Mouse (Mus musculus): ENCODE measurements around the gene Ror1. TPM values are rescaled to one million over a fixed set of nuclear protein-coding genes. Genes with fewer than 3 reads are reported as not detected.

Gene Ror1
- polyA plus RNA-seq, 1 experiment: 0.45 TPM

DNA sequence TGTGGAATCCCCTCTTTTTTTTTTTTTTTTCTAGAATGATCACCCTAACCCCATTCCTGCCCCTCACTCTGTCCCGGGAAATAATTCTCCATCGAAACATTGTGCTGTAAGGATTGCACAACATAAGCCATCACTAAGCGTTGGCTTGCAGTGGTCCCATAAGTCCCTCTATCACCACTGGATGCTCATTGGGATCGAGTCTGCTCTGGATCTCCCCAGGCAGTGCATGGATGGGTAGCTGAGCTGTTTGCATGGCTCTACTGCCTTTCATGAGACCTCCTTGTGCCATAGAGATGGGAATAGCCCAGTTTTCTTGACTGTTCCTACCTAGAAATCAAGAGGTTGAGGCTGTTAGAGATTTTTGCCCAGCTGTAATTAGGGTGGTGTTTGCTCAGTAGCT lies 13.0 kb downstream of the Ror1 start:
- 98% methylated on average over 4 of the region's 4 CpGs for WGBS
- DNase-seq (ENCODE audit: low read depth, low spot score): no peak

DNA sequence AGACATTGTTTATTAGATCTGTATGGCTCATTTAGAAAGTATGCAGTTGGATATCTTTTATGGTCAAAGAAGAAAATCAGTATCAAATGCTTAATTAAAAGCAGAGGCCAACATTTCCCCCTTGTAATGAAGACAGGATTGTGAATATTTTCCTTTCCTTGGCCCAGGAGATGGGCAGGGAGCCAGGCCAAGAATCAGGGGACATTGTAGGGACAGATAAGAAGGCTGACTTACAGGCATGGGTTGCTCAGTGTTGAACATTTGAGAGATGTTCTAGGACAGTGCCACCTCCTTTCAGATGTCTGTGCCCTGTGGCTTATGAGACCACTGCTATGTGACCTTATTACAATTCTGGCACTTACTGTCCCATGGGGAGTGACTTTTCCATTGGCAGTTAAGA lies 18.6 kb downstream of the Ror1 start:
- no peak for DNase-seq (ENCODE audit: low read depth, low spot score)

DNA sequence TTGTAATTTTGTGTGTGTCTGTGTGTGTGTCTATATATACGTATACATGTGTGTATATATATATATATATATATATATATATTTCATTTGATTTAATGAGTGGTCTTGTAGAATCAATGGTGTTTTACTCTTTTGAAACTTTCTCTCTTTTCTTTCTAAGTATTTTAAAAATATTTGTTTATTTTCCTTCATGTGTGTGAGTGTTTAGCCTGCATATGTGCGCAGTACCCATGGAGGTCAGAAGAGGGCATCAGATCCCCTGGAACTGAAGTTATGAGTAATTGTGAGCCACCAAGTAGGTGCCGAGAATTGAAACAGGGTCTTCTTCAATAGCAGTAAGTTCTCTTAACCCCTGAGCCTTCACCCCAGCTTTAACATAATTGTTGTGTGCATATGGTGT lies 20.8 kb downstream of the Ror1 start:
- 96% methylated on average over 3 of the region's 3 CpGs for WGBS

DNA sequence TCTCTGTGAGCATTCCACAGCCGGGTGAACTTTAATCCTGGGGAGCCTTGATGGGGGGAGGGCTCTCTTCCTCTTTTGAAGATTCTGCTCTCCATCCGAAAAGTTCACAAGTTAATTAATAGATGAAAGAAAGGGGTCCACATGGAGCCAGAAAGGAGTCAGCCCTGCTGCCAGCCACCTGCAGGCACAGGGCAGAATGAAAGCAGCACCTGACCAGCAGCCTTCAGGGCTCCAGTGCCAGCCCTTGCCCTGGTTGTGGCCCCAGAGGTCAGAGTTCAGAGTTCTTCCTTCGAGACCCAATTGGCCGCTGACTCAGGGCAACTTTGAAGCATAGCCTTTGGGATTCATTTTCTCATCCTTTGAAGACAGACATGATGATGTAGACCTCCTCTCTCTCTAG lies 23.1 kb downstream of the Ror1 start:
- DNase-seq (ENCODE audit: low read depth, low spot score): no peak
- WGBS: 64% methylated on average over 4 of the region's 4 CpGs

More for the DNA sequence above, 20.8 kb downstream of the Ror1 start:
- no peak for DNase-seq (ENCODE audit: low read depth, low spot score)

DNA sequence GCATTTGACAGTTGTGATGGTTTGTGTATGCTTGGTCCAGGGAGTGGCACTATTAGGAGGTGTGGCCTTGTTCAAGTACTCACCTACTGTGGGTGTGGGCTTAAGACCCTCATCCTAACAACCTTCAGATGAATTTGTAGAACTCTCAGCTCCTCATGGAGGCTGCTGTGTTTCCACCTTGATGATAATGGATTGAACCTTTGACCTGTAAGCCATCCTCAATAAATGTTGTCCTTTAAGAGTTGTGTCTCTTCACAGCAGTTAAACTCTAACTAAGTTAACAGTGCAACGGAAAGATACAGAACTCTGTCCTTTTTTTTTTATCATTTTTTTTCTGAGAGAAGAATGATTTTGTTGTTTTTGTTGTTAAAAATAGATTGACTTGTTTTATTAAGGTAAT lies 23.8 kb downstream of the Ror1 start:
- WGBS: 40% methylated on average over 1 of the region's 1 CpGs
- no peak for DNase-seq (ENCODE audit: low read depth, low spot score)

DNA sequence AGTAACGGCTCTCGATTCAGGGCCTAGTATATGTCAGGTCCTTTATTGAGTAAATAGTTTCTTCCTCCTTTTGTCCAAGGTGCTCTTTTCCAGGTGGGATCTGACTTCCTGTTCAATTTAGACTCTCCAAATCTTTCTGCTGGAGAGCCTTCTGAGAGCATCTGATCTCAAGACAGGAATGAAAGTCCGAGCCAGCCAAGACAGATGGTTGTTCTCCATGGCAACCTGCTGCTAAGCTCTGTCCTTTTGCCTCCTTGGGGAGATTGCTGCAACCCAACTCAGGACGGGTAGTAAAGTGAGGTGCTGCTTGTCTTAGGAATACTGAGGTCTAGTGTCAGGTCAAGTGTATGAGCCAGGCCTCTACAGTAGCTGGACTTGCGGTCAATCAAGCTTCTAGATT lies 25.0 kb downstream of the Ror1 start:
- WGBS: 85% methylated on average over 5 of the region's 5 CpGs
- DNase-seq (ENCODE audit: low read depth, low spot score): no peak

DNA sequence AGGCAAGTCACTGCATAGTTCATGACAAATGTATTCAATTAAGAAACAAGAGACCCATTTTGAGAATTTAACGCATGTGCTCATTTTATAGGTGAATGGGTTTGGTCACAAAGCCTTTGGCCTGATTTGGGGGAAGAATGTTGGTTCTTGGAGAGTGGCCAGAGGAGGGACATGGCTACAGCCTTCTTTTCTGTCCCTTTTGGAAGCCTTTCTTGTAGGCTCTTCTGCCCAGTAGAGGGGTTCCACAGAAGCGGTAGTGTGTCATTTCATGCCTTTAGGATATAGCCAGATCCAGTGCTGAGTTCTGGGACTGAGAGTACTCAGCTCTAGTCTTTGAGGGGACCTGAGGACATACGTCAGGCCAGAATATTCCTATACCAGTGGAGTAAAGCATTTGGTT lies 26.8 kb downstream of the Ror1 start:
- DNase-seq (ENCODE audit: low read depth, low spot score): no peak
- 91% methylated on average over 3 of the region's 3 CpGs for WGBS

DNA sequence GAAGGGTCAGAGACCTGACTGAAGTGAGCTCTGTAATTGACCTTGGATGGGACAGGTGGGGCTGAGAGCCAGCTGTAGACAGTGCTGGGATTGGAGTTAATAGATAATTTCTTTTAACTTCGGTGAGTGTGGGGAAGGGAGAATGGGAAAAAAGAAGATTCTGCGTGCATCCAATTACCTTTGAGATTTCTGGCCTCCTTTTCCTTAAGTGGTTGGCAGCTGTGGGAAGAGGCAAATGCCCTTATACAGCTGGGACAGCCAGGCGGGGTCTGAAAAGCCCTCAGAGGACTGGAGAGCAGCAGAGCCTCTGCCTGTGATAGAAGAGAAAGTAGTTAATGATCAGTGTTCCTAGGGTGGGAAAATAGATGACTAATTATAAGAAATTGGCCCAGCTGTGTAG lies 27.9 kb downstream of the Ror1 start:
- 37% methylated on average over 3 of the region's 3 CpGs for WGBS
- DNase-seq (ENCODE audit: low read depth, low spot score): no peak

DNA sequence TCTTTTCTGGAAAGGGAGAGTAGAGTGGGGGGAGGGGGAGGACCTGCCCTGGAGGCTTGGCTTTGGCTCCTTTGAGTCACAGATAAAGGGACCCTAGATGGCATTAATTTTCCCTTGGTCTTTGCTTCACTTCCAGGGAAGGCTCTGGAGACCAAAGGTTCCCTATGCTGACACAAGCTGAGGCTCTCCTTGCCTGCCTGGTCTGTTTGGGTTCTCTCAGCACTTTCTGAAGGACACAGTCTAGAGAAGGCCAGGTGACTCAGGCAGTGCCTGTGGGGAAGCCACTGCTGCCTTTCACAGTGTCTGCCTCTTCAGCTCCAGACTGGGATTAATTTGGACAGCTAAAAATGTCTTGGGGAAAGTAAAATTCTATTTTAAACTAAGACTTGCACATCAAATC lies 28.5 kb downstream of the Ror1 start:
- no peak for DNase-seq (ENCODE audit: low read depth, low spot score)

DNA sequence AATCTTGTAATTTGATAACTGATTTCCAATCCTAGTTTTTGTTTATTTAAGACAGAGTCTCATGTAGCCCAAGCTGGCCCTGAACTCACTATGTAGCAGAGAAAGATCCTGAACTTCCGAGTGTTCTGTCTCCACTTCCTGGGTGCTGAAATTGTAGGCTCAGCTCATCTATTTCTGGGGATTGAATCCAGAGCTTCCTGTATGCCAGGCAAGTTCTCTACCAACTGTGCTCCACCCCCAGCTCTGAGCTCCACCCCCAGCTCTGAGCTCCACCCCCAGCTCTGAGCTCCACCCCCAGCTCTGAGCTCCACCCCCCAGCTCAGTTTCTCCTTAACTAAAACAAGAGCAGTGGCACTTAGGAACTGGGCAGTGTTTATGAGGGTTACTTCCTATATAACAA lies 29.3 kb downstream of the Ror1 start:
- DNase-seq (ENCODE audit: low read depth, low spot score): no peak
- WGBS: 67% methylated on average over 1 of the region's 1 CpGs

DNA sequence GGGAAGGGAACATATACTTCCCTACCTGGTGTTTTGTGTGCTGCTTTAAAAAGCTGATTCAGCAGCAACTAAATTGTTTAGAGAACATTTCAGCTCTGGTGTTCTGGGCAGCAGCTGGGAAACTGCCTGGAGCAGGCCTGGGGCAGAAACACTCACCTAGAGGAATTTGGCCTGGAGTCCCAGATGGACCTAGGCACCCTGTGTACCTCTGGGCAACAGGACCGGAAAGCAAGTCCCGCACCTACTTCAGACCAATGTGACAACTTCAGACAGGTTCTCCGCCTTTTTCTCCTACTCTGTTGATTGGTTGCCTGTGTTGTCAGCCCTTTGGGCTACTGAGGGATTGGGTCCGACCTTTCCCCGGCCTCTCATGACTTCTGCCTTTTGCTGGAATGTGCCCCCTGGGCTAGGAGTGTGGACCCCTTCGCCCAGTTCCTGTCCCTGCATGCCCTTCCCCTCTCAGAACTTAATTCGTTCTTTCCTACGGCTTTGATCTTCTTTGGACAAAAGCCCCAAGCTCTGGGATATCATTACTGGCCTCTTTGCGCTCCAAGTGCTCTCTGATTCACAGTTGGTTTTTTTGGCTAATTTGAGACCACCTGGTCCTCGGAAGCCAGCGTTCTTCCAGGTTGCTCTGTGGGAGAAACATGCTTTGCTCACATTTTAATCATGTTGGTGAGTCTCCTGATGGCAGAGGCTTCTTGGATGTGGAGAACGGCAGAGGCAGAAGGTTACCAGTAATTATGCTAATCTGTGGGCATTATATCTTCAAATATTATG lies 31.1 kb downstream of the Ror1 start:
- 94% methylated on average over 12 of the region's 12 CpGs for WGBS
- DNase-seq (ENCODE audit: low read depth, low spot score): no peak

DNA sequence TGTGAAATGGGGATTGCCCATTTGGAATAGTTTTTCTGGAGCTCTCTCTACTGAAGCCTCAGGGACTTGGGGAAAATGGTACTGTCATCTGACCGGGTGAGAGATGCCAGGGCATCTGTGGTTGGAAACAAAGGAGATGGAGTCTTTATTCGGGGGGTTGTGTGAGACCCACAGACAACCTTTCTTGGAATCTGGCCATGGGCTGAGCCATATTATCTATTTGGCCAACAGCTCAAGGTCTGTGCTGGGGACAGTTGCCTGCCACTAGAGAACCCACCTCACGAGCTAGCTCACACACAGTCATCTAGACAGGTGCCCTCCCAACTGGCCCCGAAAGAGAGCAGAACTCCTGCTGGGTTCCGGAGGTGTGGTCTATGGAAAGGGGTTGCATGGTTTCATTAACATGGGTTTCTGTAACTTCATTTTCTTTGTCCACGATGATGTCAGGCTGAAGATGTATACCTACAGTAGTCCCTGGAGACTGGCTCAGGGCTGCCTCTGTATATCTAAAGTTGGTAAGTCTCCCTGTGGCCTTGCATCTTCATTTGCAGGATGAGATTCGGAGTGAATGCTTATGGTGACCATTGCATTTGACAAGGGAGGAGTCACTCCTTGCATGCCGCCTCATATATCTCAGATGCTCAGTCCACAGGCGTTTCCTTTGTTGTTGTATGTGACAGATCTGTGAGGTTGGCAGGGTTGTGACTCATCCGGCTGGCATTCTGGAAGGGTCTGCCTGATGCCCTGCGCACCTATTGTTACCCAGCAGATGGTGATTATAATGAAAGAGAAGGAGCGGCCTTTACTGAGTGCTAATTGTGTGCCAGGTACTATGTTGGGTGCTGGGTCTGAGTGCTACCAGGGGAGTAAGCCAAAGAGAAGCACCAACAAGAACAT lies 32.7 kb downstream of the Ror1 start:
- 87% methylated on average over 12 of the region's 12 CpGs for WGBS
- DNase-seq (ENCODE audit: low read depth, low spot score): no peak

DNA sequence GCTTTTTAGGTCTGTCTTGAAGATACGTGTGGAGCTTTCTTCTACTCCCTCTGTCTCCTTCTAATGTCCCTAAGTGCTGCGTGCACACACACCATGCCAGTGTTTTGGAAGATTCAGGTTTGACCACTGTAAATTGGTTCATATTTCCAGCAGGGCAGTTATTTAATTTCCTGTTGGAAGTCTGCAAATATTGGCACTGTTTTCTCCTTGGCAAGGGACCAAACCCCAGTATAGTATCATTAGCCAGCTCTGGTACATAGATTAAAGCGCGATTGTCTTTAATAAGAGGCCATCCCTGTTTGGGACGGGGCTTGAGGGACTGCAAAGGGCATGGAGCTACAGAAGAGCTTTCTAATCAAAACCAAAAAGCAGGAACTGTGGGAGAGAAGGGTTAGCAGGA lies 33.6 kb downstream of the Ror1 start:
- no peak for DNase-seq (ENCODE audit: low read depth, low spot score)
- WGBS: 15% methylated on average over 5 of the region's 5 CpGs

DNA sequence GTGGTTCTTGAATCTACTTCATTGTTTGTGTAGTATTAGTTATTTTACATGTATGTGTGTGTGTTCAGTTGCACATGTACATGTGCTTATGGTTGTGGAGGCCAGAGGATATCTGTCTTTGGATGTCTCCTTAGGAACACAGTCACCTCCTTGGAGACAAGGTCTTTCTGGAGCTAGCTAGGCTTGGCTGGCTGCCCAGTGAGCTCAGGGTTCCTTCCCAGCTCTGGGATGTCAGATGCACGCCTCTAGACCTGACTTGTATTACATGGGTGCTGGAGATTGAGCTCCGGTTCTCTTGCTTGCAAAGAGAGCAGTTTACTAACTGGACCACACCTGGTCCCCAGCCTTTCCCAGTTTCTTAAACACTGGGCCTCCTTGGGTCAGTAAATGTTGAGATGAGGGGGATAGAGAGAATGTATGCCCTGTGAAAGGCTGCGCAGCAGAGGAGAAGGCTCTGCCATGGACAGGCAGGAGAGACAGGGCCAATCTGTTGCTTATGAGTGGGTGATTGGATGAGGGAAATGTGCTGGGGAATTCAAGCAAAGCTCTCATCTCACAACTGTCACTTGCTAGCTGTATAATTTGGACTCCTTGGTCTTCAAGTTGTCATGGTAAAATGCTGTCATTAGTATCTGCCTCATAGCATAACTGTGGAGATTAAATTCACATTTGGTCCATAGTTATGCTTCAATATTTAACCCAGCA lies 35.3 kb downstream of the Ror1 start:
- DNase-seq (ENCODE audit: low read depth, low spot score): no peak
- WGBS: 63% methylated on average over 3 of the region's 3 CpGs

DNA sequence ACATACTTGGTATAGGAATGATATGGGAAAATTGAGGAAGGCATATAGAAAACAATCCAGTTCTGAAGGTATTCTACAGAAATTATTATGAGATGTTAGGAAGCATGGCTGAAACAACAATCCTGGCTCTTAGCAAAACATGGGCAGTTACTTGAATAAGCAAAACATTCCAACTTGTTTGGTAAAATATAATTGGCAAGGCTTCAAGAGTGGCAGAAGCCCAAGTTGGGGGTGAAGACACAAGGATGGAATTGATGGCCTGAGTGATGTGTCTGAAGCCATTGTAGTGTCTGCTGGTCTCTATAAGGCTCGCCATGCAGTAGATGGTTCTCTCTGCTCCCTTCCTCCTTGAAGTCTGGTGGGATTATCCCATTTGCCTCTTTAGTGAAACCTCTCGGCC lies 35.9 kb downstream of the Ror1 start:
- DNase-seq (ENCODE audit: low read depth, low spot score): no peak
- 95% methylated on average over 2 of the region's 2 CpGs for WGBS

DNA sequence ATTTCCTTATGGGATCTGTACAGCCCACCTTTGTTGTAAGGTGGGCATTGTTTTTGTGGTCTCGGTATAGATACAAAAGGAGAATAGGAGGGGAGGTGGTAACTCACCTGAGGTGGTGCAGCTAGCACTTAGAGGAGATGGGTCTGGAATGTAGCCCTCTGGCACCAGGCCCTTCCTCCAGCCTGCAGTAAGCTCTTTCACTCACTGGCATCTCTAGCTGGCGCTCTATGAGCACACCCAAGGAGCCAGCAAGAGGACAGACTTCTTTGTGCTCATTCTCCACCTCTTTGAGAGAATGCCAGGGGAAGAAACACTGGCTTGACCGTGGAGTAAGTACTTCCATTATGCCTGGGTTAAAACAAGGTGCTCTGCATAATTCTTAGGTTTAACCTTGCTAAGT lies 36.7 kb downstream of the Ror1 start:
- WGBS: 78% methylated on average over 3 of the region's 3 CpGs
- no peak for DNase-seq (ENCODE audit: low read depth, low spot score)

DNA sequence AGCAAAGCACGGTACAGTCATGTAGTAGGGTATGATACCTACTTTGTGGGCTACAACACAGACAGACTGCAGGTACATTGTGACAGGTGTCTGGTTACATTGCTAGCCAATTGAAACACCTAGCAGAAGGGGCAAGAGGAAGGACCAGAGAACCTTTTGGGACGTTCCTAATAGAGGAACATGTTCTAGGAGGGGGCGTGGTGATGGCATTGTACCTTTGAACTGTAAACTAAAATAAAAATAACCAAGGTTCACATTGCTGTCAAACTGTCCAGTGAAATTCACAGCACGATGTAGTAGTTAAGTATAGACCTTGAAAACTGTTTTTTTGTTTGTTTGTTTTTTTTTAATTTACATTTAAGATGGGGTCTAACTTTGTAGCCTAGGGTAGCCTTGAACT lies 40.5 kb downstream of the Ror1 start:
- 52% methylated on average over 4 of the region's 4 CpGs for WGBS
- DNase-seq (ENCODE audit: low read depth, low spot score): no peak

DNA sequence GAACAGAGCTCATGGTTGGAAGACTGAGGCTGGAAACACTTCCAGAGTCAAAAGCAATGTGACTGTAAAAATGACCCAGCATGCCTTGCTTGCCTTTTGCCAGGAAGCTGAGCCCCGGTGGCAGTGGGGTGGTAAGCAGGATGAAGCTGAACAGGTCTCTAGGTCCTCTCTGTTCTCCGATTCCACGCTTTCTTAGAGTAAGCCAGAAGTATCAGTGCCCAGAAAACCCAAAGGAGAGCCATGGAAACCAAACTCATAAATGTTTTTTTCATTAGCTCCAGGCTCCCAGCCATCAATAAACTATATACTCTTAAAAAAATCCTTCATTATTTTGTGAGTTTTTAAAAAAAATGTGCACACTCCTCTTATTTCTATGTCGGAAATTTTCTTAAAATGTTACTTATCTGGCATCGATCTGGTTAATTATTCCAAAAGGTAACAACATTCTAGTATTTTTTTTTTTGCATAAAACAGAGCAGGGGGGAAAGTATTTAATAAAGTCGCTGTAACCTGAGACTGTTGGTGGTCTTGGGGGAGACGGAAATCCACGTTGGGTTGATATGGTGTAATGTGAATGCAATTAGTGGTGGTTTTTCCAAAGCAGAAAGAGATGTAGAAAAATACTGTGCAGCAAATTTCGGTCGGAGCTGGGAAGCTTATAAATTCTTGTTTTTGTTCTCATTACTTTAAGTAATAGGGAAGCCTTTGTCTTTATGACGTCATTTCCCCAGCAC lies 41.7 kb downstream of the Ror1 start:
- no peak for DNase-seq (ENCODE audit: low read depth, low spot score)
- WGBS: 90% methylated on average over 11 of the region's 11 CpGs

DNA sequence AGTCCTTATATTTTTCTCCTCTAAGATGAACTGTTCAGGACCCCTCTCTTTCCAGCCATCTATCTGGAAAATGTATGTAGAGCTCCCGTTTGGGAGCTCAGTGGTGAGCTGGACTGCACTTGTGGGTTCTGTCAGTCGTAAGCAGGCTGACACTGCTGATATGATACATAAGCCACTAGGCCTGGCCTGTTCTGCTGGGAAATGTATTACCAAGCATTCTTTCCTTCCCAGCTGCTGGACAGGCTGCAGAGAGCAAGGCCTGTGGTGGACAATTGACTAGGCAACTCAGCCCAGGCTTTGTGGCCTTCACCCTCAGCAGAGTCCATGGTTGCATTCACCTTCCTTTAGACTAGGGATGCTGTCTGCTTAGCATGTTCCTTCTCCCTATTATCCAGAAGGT lies 46.0 kb downstream of the Ror1 start:
- no peak for DNase-seq (ENCODE audit: low read depth, low spot score)

DNA sequence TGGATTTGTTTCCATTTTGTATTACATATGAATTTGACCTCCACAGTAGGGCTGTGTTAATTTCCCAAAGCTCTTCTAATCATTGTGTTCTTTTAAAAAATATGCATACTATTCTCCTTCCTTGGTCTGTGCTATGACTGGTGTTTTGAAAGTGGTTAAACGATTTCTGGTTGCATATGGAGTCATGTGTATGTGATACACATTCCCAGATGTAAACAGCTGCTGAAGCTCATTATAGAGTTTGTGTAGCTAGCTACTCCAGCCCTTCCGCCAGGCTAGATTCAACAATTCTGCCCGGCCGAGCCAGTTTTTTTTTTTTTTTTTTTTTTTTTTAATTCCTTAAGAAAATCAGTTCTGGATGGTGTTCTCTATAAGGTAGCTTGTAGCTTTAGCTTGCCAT lies 49.2 kb downstream of the Ror1 start:
- WGBS: 66% methylated on average over 4 of the region's 4 CpGs
- no peak for DNase-seq (ENCODE audit: low read depth, low spot score)

More for the DNA sequence above, 46.0 kb downstream of the Ror1 start:
- WGBS: 70% methylated on average over 2 of the region's 2 CpGs
